Mouse (Mus musculus): ENCODE measurements at regions not wholly inside any gene's neighbourhood (a gene's known extent, or its start where the extent isn't known, plus 50 kb on each side); places are given as distances from the start of the nearest gene placed in this dataset.

GRCm38 (mm10) chr7:84800966-84801365, 52.4 kb upstream of the Olfr291 start:
- DNase-seq (ENCODE audit: low read depth, low spot score) = no peak

- DNase-seq (ENCODE audit: low read depth, low spot score) = peak; percentile 50
Measured at GRCm38 (mm10) chr7:84794655-84795054, 58.7 kb upstream of the Olfr291 start.

- DNase-seq (ENCODE audit: low read depth, low spot score) = peak; percentile 97
Measured at GRCm38 (mm10) chr7:84779276-84779825, 74.0 kb upstream of the Olfr291 start.

- peak; percentile 48 for DNase-seq (ENCODE audit: low read depth, low spot score)
Measured at GRCm38 (mm10) chr7:84777696-84778095, 75.7 kb upstream of the Olfr291 start.

DNA sequence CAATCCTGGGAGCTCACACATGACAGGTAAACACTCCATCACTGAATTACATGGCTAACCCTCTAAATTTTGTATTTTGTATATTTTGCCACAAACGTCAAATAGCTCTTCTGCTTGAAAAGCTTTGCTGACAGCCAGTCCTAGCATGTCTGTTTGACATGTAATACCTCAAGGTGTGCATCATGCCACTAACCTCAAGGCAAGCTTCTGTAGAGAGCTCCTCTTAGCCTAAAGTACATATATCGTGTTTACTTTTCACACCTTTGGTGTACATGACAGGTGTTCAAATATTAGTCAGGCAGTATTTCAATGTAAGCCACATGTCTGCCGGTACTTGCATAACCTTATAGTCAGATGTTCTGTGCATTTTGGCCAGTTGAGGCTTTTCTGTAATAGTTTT, 66.5 kb upstream of the Zfand6 start:
- DNase-seq (ENCODE audit: low read depth, low spot score) = no peak

- no peak for DNase-seq (ENCODE audit: low read depth, low spot score)
Measured at GRCm38 (mm10) chr7:84753361-84753760, 63.6 kb upstream of the Zfand6 start.

DNA sequence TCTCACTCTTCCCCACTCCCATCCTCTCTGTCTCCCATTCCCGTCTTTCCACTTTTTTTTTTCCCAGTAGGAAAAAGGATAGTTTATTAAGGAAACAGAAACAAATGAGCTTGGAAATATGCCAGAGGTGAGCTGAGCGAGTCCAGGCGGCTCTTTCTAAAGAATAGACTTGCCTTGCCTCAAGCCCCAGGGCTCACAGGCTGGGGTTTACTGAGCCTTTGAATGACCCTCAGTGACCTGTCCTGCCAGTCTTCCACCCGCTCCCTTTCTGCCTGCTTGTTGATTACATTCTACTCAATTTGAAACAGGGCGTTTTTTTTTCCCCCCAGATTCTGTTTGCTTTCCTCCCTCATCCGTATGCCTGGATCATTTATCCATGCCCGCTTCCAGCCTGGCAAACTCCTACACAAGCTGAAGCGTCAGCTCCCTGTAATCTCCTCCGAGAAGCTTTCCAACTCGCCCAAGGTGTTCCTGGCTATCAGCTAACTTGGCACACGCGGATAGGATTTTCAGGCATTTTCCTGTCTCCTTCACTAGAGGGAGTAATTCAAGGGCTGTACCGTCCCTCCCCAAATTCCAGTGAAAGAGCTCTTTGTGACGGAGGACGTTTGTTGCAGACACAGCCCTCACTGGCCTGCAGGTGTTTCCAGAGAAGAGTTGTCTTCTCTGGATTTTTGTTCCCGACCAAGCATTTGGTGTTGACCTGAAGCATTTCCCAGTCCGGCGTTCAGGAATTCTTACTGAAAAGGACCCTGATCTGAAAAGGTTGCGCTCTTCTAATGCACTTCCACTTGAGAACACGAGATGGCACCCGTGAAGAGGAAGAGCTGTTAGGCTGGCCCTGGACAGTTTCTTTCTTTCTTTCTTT, 59.9 kb upstream of the Zfand6 start:
- peak; percentile 83 for DNase-seq (ENCODE audit: low read depth, low spot score)

DNA sequence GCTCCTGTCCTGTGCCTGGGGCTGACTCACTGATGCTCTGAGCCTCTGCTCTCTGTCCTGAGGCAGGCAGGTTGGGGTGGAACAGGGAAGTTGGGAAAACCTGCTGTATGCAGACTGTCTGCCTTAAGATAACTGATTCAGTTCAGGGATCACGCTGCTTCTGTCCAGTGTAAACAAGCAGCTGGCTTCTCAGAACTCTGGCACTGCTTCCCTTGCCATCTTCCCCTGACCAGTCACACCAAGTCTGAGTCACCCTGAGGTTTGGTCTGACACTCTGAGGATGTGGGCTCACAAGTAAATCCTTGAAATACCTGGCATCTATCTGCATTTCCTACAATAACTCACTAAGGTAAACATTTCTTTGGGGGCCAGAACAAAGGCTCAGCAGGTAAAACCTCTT, 58.1 kb upstream of the Zfand6 start:
- DNase-seq (ENCODE audit: low read depth, low spot score) = peak; percentile 75

DNA sequence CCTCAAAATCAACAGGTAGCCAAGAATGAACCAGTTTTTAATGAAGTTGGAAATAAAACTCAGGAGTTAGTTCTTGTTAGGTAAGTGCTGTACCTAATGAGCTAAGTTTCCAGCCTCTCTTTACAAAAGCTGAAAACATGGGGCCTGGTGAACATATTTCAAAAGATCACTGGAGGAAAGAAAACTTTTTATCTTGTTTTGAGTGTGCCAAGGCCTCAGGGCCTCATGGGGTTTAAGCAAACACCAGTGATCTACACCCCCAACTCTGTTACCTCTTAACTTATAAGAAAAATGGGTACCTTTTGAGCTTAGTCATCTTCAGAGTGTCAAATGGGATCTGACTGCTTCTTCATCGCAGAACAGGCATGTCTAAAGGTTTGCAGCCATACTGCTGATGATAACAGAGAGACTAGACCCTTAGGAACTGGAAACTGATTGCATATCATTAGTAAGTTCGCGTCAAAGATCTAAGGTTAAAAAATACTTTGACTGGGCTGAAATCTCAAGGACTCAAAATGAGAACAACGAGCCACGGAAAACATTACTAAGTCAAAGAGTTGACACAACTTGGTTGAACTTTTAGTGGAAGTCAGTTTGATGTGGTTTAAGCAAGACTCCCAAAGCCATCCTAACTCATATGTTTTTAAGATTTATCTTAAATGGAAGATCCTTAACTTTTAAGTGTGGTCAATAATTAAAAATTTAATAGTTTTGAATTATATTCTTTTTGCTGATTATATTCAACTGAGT, 54.7 kb upstream of the Zfand6 start:
- no peak for DNase-seq (ENCODE audit: low read depth, low spot score)

DNA sequence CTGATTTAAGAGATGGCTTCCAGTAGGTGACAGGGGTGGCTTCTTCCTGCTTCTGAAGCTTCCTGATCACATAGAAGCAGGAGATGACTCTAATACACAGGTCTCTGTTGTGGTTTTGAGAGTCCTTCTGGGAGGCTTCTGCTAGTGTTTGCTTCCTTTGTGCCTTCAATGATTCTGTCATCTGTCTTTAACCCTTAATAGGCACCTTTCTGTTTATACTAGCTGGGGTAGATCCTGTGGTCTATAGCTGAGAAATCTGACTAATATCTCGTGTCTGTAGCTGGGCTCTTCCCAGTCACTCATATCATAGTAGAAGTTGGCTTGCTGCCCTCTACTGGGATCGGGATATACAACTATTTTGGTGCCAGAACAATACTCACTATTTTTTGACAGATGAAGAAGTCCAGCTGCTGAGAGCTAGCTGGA, 50.2 kb upstream of the Zfand6 start:
- DNase-seq (ENCODE audit: low read depth, low spot score) = peak; percentile 70

Data from 3T3-L1 (cell line).